Mouse (Mus musculus) inflammation-experienced regulatory T-cells (primary cell): ENCODE data around the gene Rhox3a2. TPM values are rescaled to one million over a fixed set of nuclear protein-coding genes. Genes with fewer than 3 reads are reported as not detected.

Experiments
- polyA plus RNA-seq, 2 experiments: library from polyadenylated mRNA; unstranded; fragments of 100-300 nt; shearing (Covaris generic); gene quantifications; one replicate each; pipeline ENCODE4 v1.2.1; 2017

Rhox3a2 gene
- polyA plus RNA-seq: not detected

DNA sequence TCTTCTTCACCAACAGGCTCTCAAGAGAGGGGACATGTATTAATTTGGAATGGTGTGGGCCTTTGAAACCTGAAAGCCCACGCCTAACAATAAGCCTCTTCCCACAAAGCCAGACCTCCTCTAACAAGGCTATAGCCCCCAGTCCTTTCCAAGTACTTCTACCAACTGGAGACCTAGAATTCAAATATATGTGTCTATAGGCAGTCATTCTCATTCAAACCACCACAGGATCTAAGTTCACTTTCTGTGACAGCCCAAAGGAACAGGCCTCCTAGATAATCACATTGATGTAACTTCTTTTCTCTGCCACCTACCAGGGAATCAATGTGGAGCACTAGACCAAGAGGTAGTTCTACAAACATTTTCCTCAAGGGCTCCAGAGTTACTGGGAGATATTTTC lies at the start of gene Rhox3a2:
Gene Rhox3a2, plus strand, starts transcription at position 301 of the 400 bp plus-strand sequence.

DNA sequence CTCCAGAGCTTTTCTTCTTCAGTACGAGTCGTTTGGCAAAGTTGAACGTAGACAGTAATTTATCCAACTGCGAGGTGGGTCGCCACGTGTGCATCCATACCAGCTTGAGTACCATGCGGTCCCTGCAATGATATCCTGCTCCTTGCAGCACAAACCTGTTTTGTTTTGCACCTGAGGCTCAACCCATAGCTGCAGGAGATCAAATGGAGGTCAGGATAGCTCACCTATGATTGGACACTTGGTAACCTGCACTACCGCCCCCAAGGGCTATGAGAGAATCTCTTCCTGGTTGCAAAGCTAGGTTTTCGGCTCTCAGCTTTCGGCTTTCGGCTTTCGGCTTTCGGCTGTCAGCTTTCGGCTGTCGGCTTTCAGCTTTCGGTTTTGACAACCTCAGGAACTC lies 10.7 kb downstream of the Rhox3a2 start, which contains the start of gene Rhox4a2:
Gene Rhox4a2, plus strand, starts transcription at position 301 of the 400 bp plus-strand sequence.

DNA sequence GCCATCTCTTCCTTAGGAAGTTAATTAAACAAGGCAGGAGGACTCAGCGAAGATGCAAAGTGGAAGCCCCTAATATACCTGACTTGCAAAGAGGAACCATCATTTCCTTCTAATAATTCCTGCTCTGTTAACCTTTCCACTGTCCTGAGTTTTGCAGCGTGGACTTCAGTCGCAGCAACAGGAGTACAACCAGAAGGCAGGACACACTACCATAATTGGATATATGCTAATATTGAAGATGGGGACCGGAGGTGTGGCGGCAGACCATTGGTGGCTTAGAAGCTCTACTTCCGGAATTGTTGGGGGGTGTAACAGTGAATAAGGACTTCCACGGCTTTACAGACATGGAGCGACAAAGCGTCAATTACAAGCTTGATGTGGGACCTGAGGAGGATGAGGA lies 31.9 kb downstream of the Rhox3a2 start, which contains the start of gene Rhox2b:
Gene Rhox2b, plus strand, starts transcription at position 301 of the 400 bp plus-strand sequence.

DNA sequence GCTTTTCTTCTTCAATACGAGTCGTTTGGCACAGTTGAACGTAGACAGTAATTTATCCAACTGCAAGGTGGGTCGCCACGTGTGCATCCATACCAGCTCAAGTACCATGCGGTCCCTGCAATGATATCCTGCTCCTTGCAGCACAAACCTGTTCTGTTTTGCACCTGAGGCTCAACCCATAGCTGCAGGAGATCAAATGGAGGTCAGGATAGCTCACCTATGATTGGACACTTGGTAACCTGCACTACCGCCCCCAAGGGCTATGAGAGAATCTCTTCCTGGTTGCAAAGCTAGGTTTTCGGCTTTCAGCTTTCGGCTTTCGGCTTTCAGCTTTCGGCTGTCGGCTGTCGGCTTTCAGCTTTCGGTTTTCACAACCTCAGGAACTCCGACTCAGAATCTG lies 52.4 kb downstream of the Rhox3a2 start, which contains the start of gene Rhox4b:
Gene Rhox4b, plus strand, starts transcription at position 301 of the 400 bp plus-strand sequence.

Other genes with a start within 250 kb of the Rhox3a2 start
- gene Akap14, start 211.2 kb upstream of the Rhox3a2 start, polyA plus RNA-seq: under 1 TPM; 0.20 to 0.21 TPM
- gene Ndufa1, start 188.9 kb upstream of the Rhox3a2 start, polyA plus RNA-seq: 100 to 1,000 TPM; 204 to 213 TPM
- 10 to 100 TPM in 1 of 2 experiments, 1 to 10 TPM in 1; 7.4 to 12.5 TPM for gene Rnf113a1, start 188.8 kb upstream of the Rhox3a2 start, polyA plus RNA-seq
- gene Gm9, start 169.0 kb upstream of the Rhox3a2 start, polyA plus RNA-seq: not detected
- gene Rhox1, start 157.8 kb upstream of the Rhox3a2 start, polyA plus RNA-seq: under 1 TPM in 1 of 2 experiments, not detected in 1; 0.54 TPM
- gene Rhox2a, start 135.1 kb upstream of the Rhox3a2 start, polyA plus RNA-seq: not detected
- gene Rhox3a, start 130.1 kb upstream of the Rhox3a2 start, polyA plus RNA-seq: not detected
- not detected for gene Rhox4a, start 114.7 kb upstream of the Rhox3a2 start, polyA plus RNA-seq
- under 1 TPM in 1 of 2 experiments, not detected in 1; 0.71 TPM for gene Rhox4a2, start 10.8 kb downstream of the Rhox3a2 start, polyA plus RNA-seq
- not detected for gene Rhox2b, start 32.0 kb downstream of the Rhox3a2 start, polyA plus RNA-seq
- 1 to 10 TPM in 1 of 2 experiments, not detected in 1; 1.8 TPM for gene Rhox4b, start 52.5 kb downstream of the Rhox3a2 start, polyA plus RNA-seq
- gene Rhox2c, start 73.7 kb downstream of the Rhox3a2 start, polyA plus RNA-seq: not detected
- 1 to 10 TPM in 1 of 2 experiments, not detected in 1; 1.5 TPM for gene Rhox3c, start 78.6 kb downstream of the Rhox3a2 start, polyA plus RNA-seq
- gene Rhox4c, start 100.3 kb downstream of the Rhox3a2 start, polyA plus RNA-seq: under 1 TPM in 1 of 2 experiments, not detected in 1; 0.10 TPM
- not detected for gene Rhox2d, start 113.4 kb downstream of the Rhox3a2 start, polyA plus RNA-seq
- gene Rhox4d, start 134.3 kb downstream of the Rhox3a2 start, polyA plus RNA-seq: under 1 TPM; 0.34 to 0.47 TPM
- not detected for gene Rhox2e, start 150.4 kb downstream of the Rhox3a2 start, polyA plus RNA-seq
- gene Rhox3e, start 162.0 kb downstream of the Rhox3a2 start, polyA plus RNA-seq: not detected
- gene Rhox4e, start 177.4 kb downstream of the Rhox3a2 start, polyA plus RNA-seq: 1 to 10 TPM in 1 of 2 experiments, under 1 TPM in 1; 0.35 to 2.6 TPM
- gene Rhox2f, start 191.4 kb downstream of the Rhox3a2 start, polyA plus RNA-seq: not detected
- gene Rhox3f, start 201.0 kb downstream of the Rhox3a2 start, polyA plus RNA-seq: not detected
- gene Rhox4f, start 227.7 kb downstream of the Rhox3a2 start, polyA plus RNA-seq: not detected
- gene Rhox3g, start 248.6 kb downstream of the Rhox3a2 start, polyA plus RNA-seq: not detected